18 mouse cellular contexts compared by ENCODE assay signal in the genomic region with DNA sequence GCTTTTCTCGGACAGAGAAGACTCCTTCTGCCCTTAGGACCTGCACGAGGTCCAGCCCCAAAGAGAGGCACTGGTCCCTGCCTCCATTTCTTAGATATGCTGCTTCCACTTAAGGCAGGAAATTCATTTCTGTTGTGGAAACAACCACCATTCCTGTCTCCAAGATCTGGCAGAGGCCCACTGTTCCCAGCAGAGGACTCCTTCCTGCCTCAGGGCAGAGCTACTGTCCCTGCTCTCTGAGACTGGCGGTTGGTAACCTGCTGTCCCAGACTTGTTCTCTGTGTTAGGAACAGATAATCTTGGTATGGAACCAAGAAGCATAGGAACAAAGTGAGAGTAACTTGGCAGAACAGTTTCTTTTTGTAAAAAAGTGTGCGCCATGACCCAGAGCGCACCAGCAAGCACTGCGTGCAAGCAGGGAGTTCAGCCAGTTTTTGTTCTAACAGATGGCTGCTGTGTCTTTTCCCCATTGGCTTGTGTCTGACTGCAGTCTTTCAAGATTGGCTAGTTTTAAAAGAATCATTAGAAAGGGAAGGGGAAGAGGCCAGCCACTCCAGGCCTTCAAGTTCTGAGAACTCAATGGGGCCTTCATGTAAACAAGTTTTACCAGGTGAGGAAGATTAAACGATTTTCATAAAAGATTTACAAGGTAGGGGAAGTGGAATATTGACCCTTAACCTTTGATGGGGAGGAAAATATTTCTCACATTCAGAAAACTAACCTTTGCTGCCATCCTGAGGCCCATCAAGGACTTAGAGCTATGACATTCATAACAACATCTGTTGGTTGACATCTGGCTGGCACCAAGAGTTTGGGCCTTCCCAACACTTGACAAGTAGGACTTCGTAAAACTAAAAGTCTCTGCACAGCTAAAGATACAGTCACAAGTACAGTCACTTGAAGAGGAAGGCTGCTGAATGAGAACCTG. TPM values are rescaled to one million over a fixed set of nuclear protein-coding genes. Genes with fewer than 3 reads are reported as not detected.
DNase-seq lines count a peak whose midpoint lies in the region; ATAC-seq and TF ChIP-seq lines count a peak whose summit lies in the region.
"Had no signal": no experiment of that assay in that cellular context is flagged by ENCODE, and none has a peak within 500 bp of the region (broad histone marks: within the 10 kb centered on the region; RNA-seq: fewer than 3 reads in every experiment).

No protein-coding gene starts in this region.

- intact Hi-C loops in left cerebral cortex, postnatal 4 days (cut with DNase I) = no loop called here
- intact Hi-C loops in left cerebral cortex, postnatal 14 days (cut with DNase I) = no loop called here

- 84% methylated on average over 8 of the region's 8 CpGs for WGBS in hindbrain, embryonic 16.5 days
- 91% methylated on average over 8 of the region's 8 CpGs for WGBS in hindbrain, embryonic 14.5 days
- 84% methylated on average over 8 of the region's 8 CpGs for WGBS in olfactory bulb, adult 2 months

- H3K27ac ChIP-seq in hindbrain, embryonic 16.5 days (ENCODE audit: low read depth, low read length) = no peak overlapping the region
- no peak overlapping the region for H3K27ac ChIP-seq in hindbrain, embryonic 14.5 days
- peak overlapping the region; percentile 26; the same call in 1 of the 2 replicates for H3K27ac ChIP-seq in olfactory bulb, adult 2 months (ENCODE audit: insufficient read depth, low read depth, low read length)

- no peak for TF ChIP-seq POLR2A in olfactory bulb, adult 2 months (IDR thresholded peaks at IDR 0.05; ENCODE audit: insufficient read depth, low read depth, low read length)

- no peaks in the 10 kb centered on the region for H3K4me1 ChIP-seq in hindbrain, embryonic 16.5 days (ENCODE audit: control insufficient read depth, insufficient read depth, low read depth, low read length)
- H3K4me1 ChIP-seq in hindbrain, embryonic 14.5 days (replicated peaks; ENCODE audit: control insufficient read depth, insufficient read depth, low read length) = no peaks in the 10 kb centered on the region
- no peaks in the 10 kb centered on the region; the same call in 1 of the 2 replicates for H3K4me1 ChIP-seq in olfactory bulb, adult 2 months (ENCODE audit: control insufficient read depth, insufficient read depth, low read length)

- H3K9me3 ChIP-seq in hindbrain, embryonic 16.5 days (ENCODE audit: control insufficient read depth, low read length) = no peaks in the 10 kb centered on the region; the same call in 1 of the 2 replicates
- H3K9me3 ChIP-seq in hindbrain, embryonic 14.5 days (ENCODE audit: control insufficient read depth, low read length) = no peaks in the 10 kb centered on the region

- H3K9ac ChIP-seq in hindbrain, embryonic 16.5 days (ENCODE audit: low read depth, low read length) = no peak overlapping the region
- no peak overlapping the region for H3K9ac ChIP-seq in hindbrain, embryonic 14.5 days

- no peaks in the 10 kb centered on the region for H3K36me3 ChIP-seq in hindbrain, embryonic 16.5 days (ENCODE audit: control insufficient read depth, insufficient read depth, low read length)
- H3K36me3 ChIP-seq in hindbrain, embryonic 14.5 days (replicated peaks; ENCODE audit: control insufficient read depth, insufficient read depth) = no peaks in the 10 kb centered on the region

- H3K27me3 ChIP-seq in hindbrain, embryonic 16.5 days (replicated peaks; ENCODE audit: control insufficient read depth, insufficient read depth, low read length) = no peaks in the 10 kb centered on the region
- no peaks in the 10 kb centered on the region for H3K27me3 ChIP-seq in hindbrain, embryonic 14.5 days (ENCODE audit: control insufficient read depth, insufficient read depth, low read length)
- H3K27me3 ChIP-seq: Patski had no signal

- no peak for TF ChIP-seq CTCF in olfactory bulb, adult 2 months (IDR thresholded peaks at IDR 0.05; ENCODE audit: insufficient read depth, low read depth, low read length)

- no peak for DNase-seq in hindbrain, embryonic 14.5 days (ENCODE audit: low spot score)
- peak; percentile 12 for DNase-seq in left cerebral cortex, postnatal 4 days
- DNase-seq in left cerebral cortex, postnatal 14 days (ENCODE audit: low spot score in 2 of 2) = no peak
- peak; percentile 50 for DNase-seq in fat pad, adult 2 months (ENCODE audit: extremely low read depth, low read depth, low spot score)
- no peak for DNase-seq in right cerebral cortex, adult 18-20 months
- DNase-seq: adrenal gland, postnatal 25 days; lung, adult 2 months; right cerebral cortex, postnatal 25 days had no signal

- H3K4me3 ChIP-seq in hindbrain, embryonic 16.5 days (ENCODE audit: low read length) = no peak overlapping the region
- H3K4me3 ChIP-seq in hindbrain, embryonic 14.5 days (replicated peaks; ENCODE audit: low read length) = no peak overlapping the region
- no peak overlapping the region for H3K4me3 ChIP-seq in olfactory bulb, adult 2 months (ENCODE audit: insufficient read depth, low read depth, low read length)
- H3K4me3 ChIP-seq: erythroblast, embryonic 14.5 days had no signal

- ATAC-seq in hindbrain, embryonic 16.5 days = peak; percentile 52; the same call in 1 of the 2 replicates
- no peak for ATAC-seq in hindbrain, embryonic 14.5 days (ENCODE audit: low FRiP score)
- ATAC-seq: Patski had no signal

- no peak overlapping the region for H3K4me2 ChIP-seq in hindbrain, embryonic 16.5 days (ENCODE audit: low read length)
- no peak overlapping the region for H3K4me2 ChIP-seq in hindbrain, embryonic 14.5 days (replicated peaks)

RNA-seq across cellular contexts. Expression of a gene that starts 25.3 kb away (rescaled TPM):
- polyA plus RNA-seq in hindbrain, embryonic 16.5 days (2015; fragmentation: Nextera tagmentation; extraction: Ambion mirVana) = 24.8 and 29.7 TPM in 2 replicates
- polyA plus RNA-seq in hindbrain, embryonic 14.5 days (2014; fragmentation: Nextera tagmentation; extraction: Ambion mirVana) = 24.6 and 26.8 TPM in 2 replicates
- total RNA-seq in left cerebral cortex, postnatal 4 days (2021) = 10 to 100 TPM; 14.7 to 18.4 TPM
- 10 to 100 TPM; 10.5 to 10.9 TPM for total RNA-seq in left cerebral cortex, postnatal 14 days (2021)
- not detected in 2 replicates for polyA plus RNA-seq in olfactory bulb, adult 2 months (2012; ENCODE audit: insufficient read depth, insufficient read length, low replicate concordance, missing spikeins)
- total RNA-seq: monocyte, adult 5-6 weeks; neutrophil, adult 5-6 weeks had no signal

RNA-seq across cellular contexts. Expression of a gene that starts 33.0 kb away (rescaled TPM):
- polyA plus RNA-seq in hindbrain, embryonic 16.5 days (2015; fragmentation: Nextera tagmentation; extraction: Ambion mirVana) = not detected in 2 replicates
- not detected in 2 replicates for polyA plus RNA-seq in hindbrain, embryonic 14.5 days (2014; fragmentation: Nextera tagmentation; extraction: Ambion mirVana)
- total RNA-seq in left cerebral cortex, postnatal 4 days (2021) = not detected
- total RNA-seq in left cerebral cortex, postnatal 14 days (2021) = not detected
- not detected in 2 replicates for polyA plus RNA-seq in olfactory bulb, adult 2 months (2012; ENCODE audit: insufficient read depth, insufficient read length, low replicate concordance, missing spikeins)
- total RNA-seq: adrenal gland, postnatal 25 days; gastrocnemius, postnatal 4 days; megakaryocyte, adult 5-6 weeks; monocyte, adult 5-6 weeks; neutrophil, adult 5-6 weeks had no signal
- polyA plus RNA-seq: erythroblast, embryonic 14.5 days; frontal cortex, adult 2 months; hindbrain, embryonic 11.5 days; lung, adult 2 months; Patski had no signal

Comparison
In these comparisons a context has a peak if more than half of its experiments do, and no peak if none do; other contexts are left out.
1. DNase-seq: peak in left cerebral cortex, postnatal 4 days (single experiment) and fat pad, adult 2 months (single experiment); none in hindbrain, embryonic 14.5 days (single experiment), left cerebral cortex, postnatal 14 days (0 of 2) and right cerebral cortex, adult 18-20 months (single experiment).
2. RNA of a gene that starts 25.3 kb away (polyA plus RNA-seq): 24.6 to 26.8 TPM in hindbrain, embryonic 14.5 days and 24.8 to 29.7 TPM in hindbrain, embryonic 16.5 days; not detected in olfactory bulb, adult 2 months; every median in the first group is over 10 times any median in the second.